Mouse (Mus musculus) liver, adult 10 weeks (tissue): Measurements from ENCODE around the gene Prdm15. TPM values are rescaled to one million over a fixed set of nuclear protein-coding genes. Genes with fewer than 3 reads are reported as not detected.

ENCODE experiments used
- polyA plus RNA-seq: library from polyadenylated mRNA; stranded (reverse); fragments of 350-450 nt; fragmentation: Illumina TruSeq; extraction: RNeasy Lipid Tissue Mini Kit (QIAGEN cat#74804); gene quantifications from one replicate; pipeline ENCODE4 v1.2.3, GENCODE M21; 2014; ENCODE audit warnings: low read depth, low replicate concordance

Prdm15 gene
- 2.0 TPM for polyA plus RNA-seq

DNA sequence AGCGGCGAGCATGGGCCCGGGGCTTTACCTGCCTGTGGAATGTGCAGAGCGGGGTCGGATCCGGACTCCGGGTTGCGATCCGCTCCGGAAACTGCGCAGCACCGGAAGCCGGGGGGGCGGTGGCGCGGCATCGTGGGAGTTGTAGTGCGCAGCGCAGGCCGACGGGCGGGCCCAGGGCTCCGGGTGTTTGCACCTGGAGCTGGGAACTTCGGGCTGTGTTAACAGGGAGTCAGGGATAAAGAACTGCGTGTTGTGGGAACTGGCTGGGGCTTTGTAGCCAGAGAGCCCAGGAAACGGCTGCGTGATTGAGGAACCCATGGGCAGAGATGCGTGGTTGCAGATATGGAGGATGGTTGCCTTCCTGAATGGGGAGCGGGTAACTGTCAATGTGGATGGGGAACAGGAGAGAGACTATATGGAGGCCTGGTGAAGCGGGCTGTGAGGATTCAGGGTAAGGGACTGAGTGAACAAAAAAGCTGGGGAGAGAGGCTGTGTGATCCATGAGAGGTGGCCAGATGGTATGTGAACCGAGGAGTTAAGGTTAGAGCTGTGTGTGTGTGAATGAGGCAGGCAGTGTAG is at the start of gene Prdm15:
TSS of gene Prdm15 (minus strand) at position 110 of the 579 bp plus-strand sequence.

DNA sequence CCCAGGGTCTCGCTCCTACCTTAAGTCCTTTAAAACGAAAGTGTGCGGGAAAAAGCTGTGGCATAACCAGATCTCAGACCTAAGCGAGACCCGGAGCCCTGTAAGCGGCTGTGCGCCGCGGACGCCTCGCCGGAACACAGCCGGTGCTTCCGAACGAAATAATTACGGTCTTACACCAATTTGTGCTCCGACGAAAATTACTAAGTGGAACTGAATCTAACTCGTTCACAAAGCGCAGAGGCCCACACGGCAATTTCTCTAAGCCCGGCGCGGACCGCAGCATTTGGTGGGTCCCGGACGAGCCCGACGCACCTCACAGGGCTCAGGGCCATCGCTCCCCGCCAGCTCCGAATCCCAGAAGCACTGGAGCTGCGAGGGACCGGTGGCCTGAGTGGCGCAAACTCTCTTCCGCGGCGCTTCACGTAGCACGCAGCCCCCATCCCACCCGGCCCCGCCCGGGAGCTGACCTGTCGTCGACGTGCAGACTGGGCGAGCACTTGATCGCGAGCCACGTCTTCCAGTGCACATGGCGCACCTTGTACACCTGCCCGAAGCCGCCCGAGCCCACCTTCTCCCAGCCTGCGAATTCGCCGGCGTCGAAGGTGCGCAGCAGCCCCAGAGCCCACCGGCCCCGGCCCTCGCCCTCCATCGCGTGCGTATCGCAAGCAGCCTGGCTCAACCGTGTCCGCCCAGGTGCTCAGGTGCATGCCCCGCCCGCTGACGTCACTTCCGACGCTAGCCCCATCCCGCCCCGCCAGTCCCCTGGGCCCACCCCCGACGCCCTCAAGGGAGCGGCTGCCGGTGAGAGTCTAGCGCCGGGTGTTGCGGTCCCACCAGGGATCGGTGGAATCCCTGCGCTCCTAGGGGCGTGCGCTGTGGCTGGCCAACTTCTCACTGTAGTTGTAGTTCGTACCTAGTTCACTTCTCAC is 88.3 kb downstream of the Prdm15 start, which contains the start of gene Ripk4:
TSS of gene Ripk4 (minus strand) at position 727 of the 929 bp plus-strand sequence.

Other genes starting within 250 kb of the Prdm15 start
- gene Tmprss2, start 240.7 kb downstream of the Prdm15 start, polyA plus RNA-seq: 3.5 TPM
- gene Ripk4, start 88.1 kb downstream of the Prdm15 start, polyA plus RNA-seq: 1.8 TPM
- gene C2cd2, start 110.7 kb upstream of the Prdm15 start, polyA plus RNA-seq: 59.1 TPM
- 3.5 TPM for gene Zbtb21, start 110.8 kb upstream of the Prdm15 start, polyA plus RNA-seq
- 13.4 TPM for gene B230307C23Rik, start 145.5 kb upstream of the Prdm15 start, polyA plus RNA-seq
- gene A630089N07Rik, start 230.6 kb upstream of the Prdm15 start, polyA plus RNA-seq: 5.7 TPM